Mouse (Mus musculus) thymus, adult 2 months (tissue): ENCODE results near the gene Ado. TPM values are rescaled to one million over a fixed set of nuclear protein-coding genes. Genes with fewer than 3 reads are reported as not detected.
A peak's percentile ranks its signal among the peaks of the same experiment; 100 is the strongest.

ENCODE experiments used
- DNase-seq: peaks from one replicate; pipeline ENCODE4 v3.0.0; 2021
- H3K27ac ChIP-seq: fragments of 200-500 bp; 2 replicates; pipeline ENCODE4 v1.5.1; 2012; ENCODE audit warnings: low read length, control low read depth; ENCODE audit not compliant: control insufficient read depth, insufficient read depth
- H3K27me3 ChIP-seq: fragments of 200-500 bp; 2 replicates; pipeline ENCODE4 v1.6.1; 2012; ENCODE audit warnings: mild to moderate bottlenecking, low read length, moderate library complexity, mixed read lengths; ENCODE audit not compliant: control insufficient read depth, insufficient read depth
- H3K36me3 ChIP-seq: fragments of 200-500 bp; 2 replicates; pipeline ENCODE4 v1.6.1; 2012; ENCODE audit warnings: mild to moderate bottlenecking, low read length, moderate library complexity; ENCODE audit not compliant: control insufficient read depth, insufficient read depth
- H3K4me1 ChIP-seq: fragments of 200-500 bp; replicated peaks from 2 replicates; pipeline ENCODE4 v1.6.1; 2012; ENCODE audit warnings: low read length; ENCODE audit not compliant: control insufficient read depth, insufficient read depth
- H3K4me3 ChIP-seq: fragments of 200-500 bp; 2 replicates; pipeline ENCODE4 v1.5.1; 2012; ENCODE audit warnings: mild to moderate bottlenecking, low read length, control low read depth, moderate library complexity; ENCODE audit not compliant: control insufficient read depth, insufficient read depth
- CTCF ChIP-seq: fragments of 200-500 bp; IDR thresholded peaks from 2 replicates; pipeline ENCODE4 v1.5.1; 2012; ENCODE audit warnings: mild to moderate bottlenecking, control low read depth, low read length, moderate library complexity, borderline replicate concordance; ENCODE audit not compliant: control insufficient read depth, poor library complexity, insufficient read depth; ENCODE audit errors: extremely low read depth
- POLR2A ChIP-seq: fragments of 200-500 bp; IDR thresholded peaks from 2 replicates; pipeline ENCODE4 v1.6.1; 2012; ENCODE audit warnings: mild to moderate bottlenecking, low read length, control low read depth, moderate library complexity; ENCODE audit not compliant: control insufficient read depth, poor library complexity, insufficient read depth; ENCODE audit errors: extremely low read depth
- WGBS: fragments of 180-500 bp; shearing (Covaris S2); methylation state at CpG from one replicate; pipeline ENCODE4 v1.1.7; 2018; 5-methylcytosine and 5-hydroxymethylcytosine counted together
- polyA plus RNA-seq: library from polyadenylated mRNA; depleted of rRNA; stranded (reverse); fragments of >200 nt; gene quantifications from 2 replicates; pipeline ENCODE4 v1.2.3, GENCODE M21; 2012

Gene Ado
- polyA plus RNA-seq, 1 experiment, result 20.7 TPM

- TF ChIP-seq CTCF (no peak), POLR2A (no peak)
- under 1% methylated on average over 73 of the region's 73 CpGs for WGBS
- H3K27me3 ChIP-seq, result no peaks in the 10 kb centered on the region
- no peak overlapping the region for H3K27ac ChIP-seq
- H3K4me1 ChIP-seq, result peaks cover 12% of the 10 kb centered on the region
- peak; percentile 57 for DNase-seq
- H3K36me3 ChIP-seq, result no peaks in the 10 kb centered on the region
- peak overlapping the region; percentile 62 for H3K4me3 ChIP-seq
Observed at GRCm38 (mm10) chr10:67548261-67548854, 397 bp downstream of the Ado start.

- DNase-seq, result peak; percentile 28
- WGBS, result 14% methylated on average over 20 of the region's 20 CpGs
- peak overlapping the region; percentile 62 for H3K4me3 ChIP-seq
Observed at GRCm38 (mm10) chr10:67547850-67548260, 900 bp downstream of the Ado start.

GRCm38 (mm10) chr10:67540591-67540990, 8.2 kb downstream of the Ado start:
- Histone ChIP-seq H3K4me3 (no peak overlapping the region), H3K4me1 (peaks cover 20% of the 10 kb centered on the region), H3K27me3 (peaks cover 6% of the 10 kb centered on the region; the same call in 1 of the 2 replicates), H3K36me3 (no peaks in the 10 kb centered on the region), H3K27ac (no peak overlapping the region)
- 83% methylated on average over 19 of the region's 19 CpGs for WGBS
- TF ChIP-seq POLR2A, result no peak
- no peak for TF ChIP-seq CTCF
- no peak for DNase-seq

More at GRCm38 (mm10) chr10:67547850-67548260, 900 bp downstream of the Ado start:
- Histone ChIP-seq H3K27me3 (no peaks in the 10 kb centered on the region), H3K36me3 (no peaks in the 10 kb centered on the region), H3K4me1 (peaks cover 12% of the 10 kb centered on the region), H3K27ac (no peak overlapping the region)
- TF ChIP-seq CTCF (no peak), POLR2A (no peak)

- TF ChIP-seq POLR2A (no peak), CTCF (no peak)
- Histone ChIP-seq H3K4me3 (peak overlapping the region; percentile 55), H3K36me3 (no peaks in the 10 kb centered on the region), H3K27ac (no peak overlapping the region), H3K4me1 (peaks cover 26% of the 10 kb centered on the region), H3K27me3 (peaks cover 13% of the 10 kb centered on the region)
- DNase-seq, result no peak
- WGBS, result 44% methylated on average over 6 of the region's 6 CpGs
Observed at GRCm38 (mm10) chr10:67539401-67539730, 9.4 kb downstream of the Ado start.

GRCm38 (mm10) chr10:67538585-67539400, 10.0 kb downstream of the Ado start:
- H3K27me3 ChIP-seq, result peaks cover 14% of the 10 kb centered on the region
- peak overlapping the region; percentile 55 for H3K4me3 ChIP-seq
- WGBS, result 5% methylated on average over 50 of the region's 50 CpGs
- peaks cover 26% of the 10 kb centered on the region for H3K4me1 ChIP-seq
- peak; percentile 23 for DNase-seq
- TF ChIP-seq CTCF (no peak), POLR2A (no peak)
- H3K27ac ChIP-seq, result no peak overlapping the region
- no peaks in the 10 kb centered on the region for H3K36me3 ChIP-seq

- Histone ChIP-seq H3K4me1 (peaks cover 26% of the 10 kb centered on the region), H3K36me3 (no peaks in the 10 kb centered on the region), H3K27ac (no peak overlapping the region), H3K27me3 (peaks cover 14% of the 10 kb centered on the region), H3K4me3 (peak overlapping the region; percentile 55)
- TF ChIP-seq POLR2A (no peak), CTCF (no peak)
- DNase-seq, result no peak
- WGBS, result 3% methylated on average over 19 of the region's 19 CpGs
Observed at GRCm38 (mm10) chr10:67538106-67538505, 10.6 kb downstream of the Ado start.
